Mouse (Mus musculus): ENCODE results near the gene Fbl.
"Not testable (repeated sequence)": the region's sequence is repeated elsewhere in the genome, so short reads cannot be mapped to it uniquely, and the experiment has no call there.

Fbl gene

DNA sequence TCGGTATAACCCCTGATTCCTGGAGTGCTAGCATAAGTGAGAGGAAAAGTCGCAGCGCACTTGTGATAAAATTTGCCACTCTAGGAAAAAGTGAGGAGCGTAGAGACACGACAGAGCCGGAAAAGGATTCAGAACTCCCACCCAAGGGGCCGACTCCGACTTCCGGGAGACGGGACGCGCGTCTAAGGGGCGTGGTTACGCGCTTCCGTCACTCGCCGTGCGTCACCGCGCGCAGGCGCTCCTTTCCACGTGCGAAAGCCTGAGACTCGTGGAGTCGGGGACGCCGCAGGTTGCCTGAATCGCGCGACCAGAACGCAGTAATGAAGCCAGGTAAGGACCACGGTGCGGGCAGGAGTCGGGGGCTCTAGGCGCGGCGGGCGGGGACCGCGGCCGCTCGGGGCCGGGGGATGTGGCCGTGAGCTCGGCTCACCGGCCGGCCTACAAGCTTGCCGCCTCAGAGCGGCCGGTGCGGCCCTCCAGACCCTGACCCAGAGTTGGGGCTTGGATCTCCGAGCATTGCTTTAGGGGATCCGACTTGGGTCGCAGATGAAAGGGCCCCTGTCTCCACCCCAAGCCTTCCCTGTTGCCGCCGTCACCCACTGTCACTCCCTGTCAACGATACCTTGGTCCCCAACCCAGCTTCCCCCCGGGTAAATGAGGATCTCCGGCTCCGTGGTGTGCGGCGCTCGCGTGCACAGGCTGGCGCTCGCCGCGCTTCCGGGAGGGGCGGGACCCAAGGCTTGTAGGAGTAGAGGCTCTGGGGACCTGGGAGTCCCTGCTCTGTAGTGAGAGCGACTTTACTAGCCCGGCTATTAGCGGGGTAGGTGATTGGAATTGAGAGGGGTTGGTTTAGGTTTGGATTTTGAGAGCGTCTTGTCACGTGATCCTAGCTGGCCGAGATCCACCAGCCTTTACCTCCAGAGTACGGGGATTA is at the start of gene Fbl:
TSS of gene Fbl (plus strand) at position 222 of the 934 bp plus-strand sequence.
- DNase-seq (ENCODE audit: extremely low spot score, low read depth, low spot score), result peak; percentile 81

DNA sequence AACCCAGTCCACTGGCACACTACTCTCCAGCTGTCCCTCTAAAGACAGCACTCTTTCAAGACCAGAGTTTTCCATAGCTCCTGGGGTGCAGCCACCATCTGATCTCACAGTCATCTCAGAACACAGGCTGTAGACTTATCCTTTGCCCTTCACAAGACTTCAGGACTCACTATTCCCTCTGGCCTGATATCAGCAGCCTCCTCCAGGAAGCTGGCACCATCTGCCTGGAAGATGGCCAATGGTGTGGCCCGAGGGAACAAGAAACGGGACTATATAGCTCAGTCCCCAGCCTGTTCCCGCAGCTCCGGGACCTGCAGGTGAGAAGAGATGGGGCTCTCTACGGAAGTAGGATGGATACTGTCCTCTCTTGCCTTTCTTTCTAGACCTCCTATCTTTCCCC is 40.3 kb upstream of the Fbl start, which contains the start of gene 9530053A07Rik:
TSS of gene 9530053A07Rik (plus strand) at position 301 of the 400 bp plus-strand sequence.
- no peak for DNase-seq (ENCODE audit: extremely low spot score, low read depth, low spot score)

DNA sequence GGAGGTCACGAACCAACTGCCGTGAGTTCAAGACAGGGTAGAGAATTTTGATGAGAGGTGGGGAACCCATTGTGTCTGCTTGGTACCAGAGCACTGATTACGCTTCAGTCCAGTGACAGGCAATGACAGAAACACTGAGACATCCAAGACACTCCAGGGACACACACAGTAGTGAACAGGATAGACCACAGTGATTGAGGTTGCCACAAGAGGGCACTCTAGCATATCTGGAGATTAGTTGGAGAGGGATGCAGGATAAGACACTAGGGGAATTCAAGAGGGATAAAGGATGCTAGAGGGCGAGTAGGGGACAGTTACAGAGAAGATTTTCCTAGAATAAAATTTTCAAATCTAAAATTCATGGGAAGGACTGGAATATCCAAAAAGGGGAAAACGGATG is 31.9 kb upstream of the Fbl start:
- no peak for DNase-seq (ENCODE audit: extremely low spot score, low read depth, low spot score)

DNA sequence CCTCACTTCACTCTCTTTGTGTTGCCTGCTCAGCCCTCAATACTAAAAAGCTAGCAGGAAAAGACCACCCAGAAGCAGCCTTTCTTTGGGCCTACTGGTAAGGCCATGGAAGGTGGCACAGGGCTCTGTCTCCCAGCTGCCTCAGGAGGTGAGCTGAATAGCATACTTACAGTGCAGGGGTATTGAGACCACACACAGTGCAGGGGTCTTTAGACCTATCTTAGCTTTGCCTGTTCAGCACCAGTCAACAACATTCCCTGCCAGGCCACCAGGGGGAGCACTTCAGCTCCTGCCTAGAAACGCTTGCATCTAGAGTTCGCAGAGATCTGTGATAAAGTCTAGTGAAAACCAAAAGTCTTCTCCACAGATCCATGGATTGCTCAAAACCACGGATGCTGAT is 21.2 kb upstream of the Fbl start:
- peak; percentile 64 for DNase-seq (ENCODE audit: extremely low spot score, low read depth, low spot score)

DNA sequence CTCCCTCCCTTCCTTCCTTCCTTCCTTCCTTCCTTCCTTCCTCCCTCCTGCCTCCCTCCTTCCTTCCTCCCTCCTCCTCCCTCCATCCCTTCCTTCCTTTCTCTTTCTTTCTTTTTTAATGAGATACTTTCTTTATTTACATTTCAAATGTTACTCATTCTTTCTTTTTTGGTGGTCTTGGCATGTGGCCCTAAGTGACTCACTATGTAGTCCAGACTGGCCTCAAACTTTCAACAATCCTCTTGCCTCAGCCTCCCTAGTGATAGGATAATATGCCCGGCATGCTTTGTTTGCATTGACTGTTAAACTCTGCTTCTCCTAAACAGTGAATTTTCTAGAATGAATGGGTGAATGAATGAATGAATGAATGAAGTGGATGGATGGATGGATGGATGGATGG is 19.7 kb upstream of the Fbl start:
- DNase-seq (ENCODE audit: extremely low spot score, low read depth, low spot score), result no peak

DNA sequence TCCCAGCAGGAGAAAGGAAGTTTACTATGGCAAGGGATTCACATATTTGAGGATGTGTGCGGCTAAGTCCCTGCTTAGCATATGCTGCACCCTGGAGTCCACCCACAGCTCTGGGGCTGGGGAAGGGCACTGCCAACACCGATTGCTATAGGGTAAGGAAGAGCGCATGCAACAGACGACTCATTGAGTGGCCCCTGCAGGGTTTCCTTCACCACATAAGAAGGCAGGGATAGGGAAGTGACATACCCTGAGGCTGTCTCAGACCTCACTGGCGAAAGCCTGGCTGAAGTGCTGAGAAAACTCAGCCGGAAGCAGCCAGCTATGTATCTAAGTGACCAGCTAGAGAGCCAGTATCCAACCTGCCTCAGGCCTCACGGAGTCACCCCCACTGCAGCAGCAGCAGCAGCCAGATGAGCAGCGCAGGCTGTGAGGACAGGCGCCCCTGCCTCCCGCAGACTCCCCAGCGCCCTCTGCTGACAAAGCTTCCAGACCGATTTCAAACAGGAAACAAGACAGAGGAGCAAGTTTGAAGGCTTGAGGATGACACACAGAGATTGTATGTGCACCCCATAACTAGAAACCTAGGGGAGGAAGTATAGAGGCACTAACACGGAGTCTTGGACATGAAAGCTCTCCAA is 17.8 kb upstream of the Fbl start:
- DNase-seq (ENCODE audit: extremely low spot score, low read depth, low spot score), result no peak

DNA sequence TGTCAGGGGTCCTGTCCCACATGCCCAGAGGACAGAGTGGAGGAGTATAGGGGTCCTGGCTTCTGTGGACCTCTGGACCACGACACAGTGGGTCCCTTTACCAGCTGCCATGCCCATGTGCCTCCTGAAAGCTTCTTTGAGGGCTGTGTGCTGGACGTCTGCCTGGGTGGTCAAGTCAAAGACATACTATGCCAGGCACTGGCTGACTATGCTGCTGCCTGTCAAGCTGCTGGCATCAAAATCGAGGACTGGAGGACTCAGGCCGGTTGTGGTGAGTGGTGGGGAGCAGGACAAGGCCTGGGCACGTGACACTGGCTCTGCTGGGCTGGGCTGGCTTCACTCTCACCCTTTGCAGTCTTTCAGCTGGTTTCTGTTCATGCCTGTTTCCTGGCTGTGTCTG is 15.9 kb upstream of the Fbl start:
- not testable (repeated sequence) for DNase-seq (ENCODE audit: extremely low spot score, low read depth, low spot score)

DNA sequence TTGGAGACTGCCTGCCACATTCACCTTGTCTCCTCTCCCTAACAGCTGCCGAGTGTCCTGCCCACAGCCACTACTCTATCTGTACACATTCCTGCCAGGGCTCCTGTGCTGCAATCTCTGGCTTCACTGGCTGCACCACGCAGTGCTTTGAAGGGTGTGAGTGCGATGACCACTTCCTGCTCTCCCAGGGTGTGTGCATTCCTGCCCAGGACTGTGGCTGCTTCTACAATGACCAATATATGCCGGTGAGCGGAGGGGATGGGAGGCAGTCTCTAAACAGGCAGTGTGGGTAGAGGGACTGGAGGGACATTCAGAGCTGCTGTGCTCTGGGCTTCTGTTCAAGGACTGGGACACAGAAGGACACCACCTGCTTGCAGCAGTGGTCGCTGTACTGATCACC is 10.2 kb upstream of the Fbl start:
- no peak for DNase-seq (ENCODE audit: extremely low spot score, low read depth, low spot score)

DNA sequence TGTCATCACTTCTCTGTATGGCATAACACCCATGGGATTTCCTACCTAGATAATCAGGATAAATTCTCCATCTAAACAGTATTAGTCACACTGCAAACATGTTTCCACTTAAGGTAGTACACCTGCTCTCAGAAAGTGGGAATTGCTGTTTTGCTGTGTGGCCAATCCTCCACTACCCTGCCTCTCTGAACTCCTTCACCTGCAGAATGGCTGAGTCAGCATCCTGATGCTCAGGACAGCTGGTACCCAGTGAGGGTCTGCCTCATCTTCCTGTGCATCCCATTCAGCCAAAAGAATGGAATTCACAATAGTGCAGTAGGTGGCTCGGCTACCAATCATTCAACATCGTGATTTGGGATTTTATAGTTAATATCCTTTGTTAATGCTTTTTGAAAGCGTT is 9.6 kb upstream of the Fbl start:
- no peak for DNase-seq (ENCODE audit: extremely low spot score, low read depth, low spot score)

DNA sequence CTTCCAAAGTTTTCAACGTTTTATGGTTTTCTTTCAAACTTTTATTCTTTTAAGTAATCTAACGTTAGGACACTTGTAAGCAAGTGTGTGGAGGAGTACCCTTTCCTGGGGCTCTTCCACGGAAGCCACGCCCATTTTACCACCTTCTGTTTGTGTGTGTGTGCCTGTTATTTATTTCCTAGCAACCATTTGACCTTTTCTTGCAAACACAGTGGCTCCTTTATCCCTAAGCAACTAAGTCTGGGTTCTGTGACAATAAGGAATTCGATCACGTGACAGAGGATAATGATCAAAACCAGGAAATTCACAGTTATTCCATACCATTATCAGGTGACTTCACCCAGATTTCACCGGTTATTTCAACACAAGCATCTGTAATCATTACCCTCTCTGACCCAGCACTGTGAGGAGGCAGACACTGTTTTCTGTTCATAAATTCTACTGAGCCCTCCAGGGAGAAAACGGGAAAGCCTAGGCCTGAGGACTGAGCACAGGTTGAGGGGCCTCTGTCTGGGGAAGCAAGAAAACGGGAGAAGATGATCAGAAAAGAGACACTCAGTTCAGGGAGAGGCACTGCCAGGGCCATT is 8.3 kb upstream of the Fbl start:
- no peak for DNase-seq (ENCODE audit: extremely low spot score, low read depth, low spot score)

DNA sequence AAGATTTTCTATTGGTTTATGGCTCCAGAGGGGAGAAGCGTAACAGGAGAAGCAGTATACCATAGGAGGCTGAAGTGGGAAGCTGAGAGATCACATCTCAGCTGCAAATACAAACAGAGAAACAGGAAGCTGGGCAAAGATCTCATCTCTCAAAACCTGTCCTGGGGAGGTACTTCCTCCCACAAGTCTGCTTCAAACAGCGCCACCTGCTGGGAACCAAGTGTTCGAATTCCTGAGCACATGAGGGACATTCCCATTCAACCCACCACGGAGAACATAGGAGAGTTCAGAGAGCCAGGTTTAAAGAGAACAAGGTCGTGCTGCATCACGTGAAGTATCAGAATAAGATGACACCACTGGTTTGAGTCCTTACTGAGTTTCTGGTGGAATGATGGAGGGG is 4.1 kb upstream of the Fbl start:
- no peak for DNase-seq (ENCODE audit: extremely low spot score, low read depth, low spot score)

DNA sequence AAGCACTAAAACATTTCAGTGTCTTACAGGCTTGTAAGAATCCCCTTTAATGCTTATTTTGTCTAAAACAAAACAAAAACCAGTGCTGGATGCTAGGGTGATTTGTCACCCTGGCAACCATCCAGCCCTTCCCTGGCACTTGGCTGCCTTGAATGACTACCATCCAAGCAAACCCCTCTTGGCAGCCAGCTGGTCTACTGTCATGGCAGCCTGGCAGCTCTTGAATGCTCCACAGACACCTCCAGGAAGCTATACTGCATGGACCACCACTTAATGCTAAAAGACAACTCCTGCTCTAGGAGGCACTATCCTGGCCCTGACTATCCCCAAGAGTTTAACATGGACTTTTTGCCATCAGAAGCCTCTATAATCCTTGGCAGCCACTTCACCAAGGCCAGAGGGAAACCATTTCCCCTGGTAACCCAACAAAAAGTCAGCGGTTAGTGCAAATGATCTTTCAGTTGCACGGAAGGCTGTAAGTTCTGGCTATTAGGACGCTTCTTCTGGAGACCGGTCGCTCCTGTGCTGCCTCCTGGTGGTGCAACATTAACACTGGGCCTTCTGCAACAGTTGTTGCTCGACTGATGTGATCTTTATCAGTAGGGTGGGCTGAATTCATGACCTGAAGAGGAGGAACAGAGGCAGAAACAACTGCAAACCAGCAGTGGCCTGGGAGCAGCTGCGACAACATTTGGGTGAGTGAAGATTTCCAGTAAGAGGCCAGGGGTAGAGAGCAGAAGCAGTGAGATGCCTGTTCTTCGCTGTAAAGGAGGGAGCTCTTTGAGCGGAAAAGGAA is 992 bp upstream of the Fbl start:
- peak; percentile 39 for DNase-seq (ENCODE audit: extremely low spot score, low read depth, low spot score)

DNA sequence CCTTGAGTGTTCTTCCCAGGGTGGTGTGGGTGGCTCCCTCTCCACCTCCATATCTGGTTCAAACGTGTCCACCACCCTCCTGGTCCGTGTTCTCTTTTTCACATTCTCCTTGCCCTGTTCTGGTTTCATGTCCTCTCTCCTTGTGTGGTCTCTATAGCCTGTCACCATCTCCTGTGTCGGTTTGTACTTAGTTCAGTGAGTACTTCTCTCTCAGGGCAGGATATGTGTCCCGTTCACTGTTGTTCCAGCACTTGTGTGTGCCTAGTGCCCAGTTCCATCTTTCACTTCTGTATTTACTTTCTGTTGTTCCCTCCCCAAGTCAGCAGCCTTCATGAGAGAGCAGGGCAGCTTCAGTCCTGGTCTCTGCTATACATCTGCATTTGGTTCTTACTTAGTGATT is 5.8 kb downstream of the Fbl start:
- no peak for DNase-seq (ENCODE audit: extremely low spot score, low read depth, low spot score)

DNA sequence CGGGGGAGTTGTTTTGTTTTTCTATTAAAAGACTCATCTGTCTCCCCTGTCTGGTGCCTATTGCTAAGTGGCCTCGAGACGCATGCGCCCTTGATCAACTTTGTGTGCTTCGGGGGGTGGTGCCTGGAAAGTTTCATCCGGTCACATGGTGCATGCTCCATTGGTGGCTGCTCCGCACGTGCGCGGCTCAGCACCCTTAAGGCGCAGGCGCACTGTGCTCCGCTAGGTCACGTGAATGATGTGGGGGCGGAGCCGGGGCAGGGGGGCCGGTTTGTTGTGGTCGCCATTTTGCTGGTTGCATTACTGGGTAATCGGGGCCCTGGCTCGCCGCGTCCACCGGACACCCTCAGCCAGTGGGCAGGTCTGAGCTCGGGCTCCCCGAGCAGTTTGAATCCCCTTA is 9.7 kb downstream of the Fbl start, which contains the start of gene Dyrk1b:
TSS of gene Dyrk1b (plus strand) at position 242 of the 400 bp plus-strand sequence.
- peak; percentile 93 for DNase-seq (ENCODE audit: extremely low spot score, low read depth, low spot score)

DNA sequence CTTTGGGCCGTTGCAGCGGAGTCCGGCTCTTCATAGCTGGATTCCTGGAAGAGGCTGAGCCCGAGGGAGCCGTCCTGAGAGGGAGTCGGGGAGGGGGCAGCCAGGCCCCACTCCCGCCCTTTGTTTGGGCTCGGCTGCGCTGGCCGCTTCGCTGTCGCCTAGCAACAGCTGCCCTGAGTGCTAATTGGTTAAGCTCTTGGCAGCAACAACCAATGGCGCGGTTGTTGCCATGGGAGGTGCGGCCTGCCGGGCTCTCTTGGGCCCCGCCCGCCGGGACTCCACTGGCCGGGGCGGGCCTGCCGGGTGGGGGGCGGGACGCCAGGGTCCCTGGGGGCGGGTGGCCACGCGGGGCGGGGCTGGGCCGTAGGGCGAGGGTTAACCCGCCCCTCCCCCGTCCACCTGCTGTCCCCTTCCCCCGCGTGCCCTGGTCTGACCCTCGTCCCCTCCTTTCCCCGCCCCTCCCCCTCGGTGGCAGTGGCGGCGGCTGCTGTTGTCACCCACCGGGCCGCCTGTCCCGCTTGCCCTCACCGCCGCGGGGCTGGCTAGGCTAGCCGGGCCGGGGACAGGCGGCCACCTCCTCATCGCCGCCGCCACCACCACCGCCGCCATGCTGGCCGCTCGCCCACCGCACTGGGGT is 10.3 kb downstream of the Fbl start:
- DNase-seq (ENCODE audit: extremely low spot score, low read depth, low spot score), result peak; percentile 74

DNA sequence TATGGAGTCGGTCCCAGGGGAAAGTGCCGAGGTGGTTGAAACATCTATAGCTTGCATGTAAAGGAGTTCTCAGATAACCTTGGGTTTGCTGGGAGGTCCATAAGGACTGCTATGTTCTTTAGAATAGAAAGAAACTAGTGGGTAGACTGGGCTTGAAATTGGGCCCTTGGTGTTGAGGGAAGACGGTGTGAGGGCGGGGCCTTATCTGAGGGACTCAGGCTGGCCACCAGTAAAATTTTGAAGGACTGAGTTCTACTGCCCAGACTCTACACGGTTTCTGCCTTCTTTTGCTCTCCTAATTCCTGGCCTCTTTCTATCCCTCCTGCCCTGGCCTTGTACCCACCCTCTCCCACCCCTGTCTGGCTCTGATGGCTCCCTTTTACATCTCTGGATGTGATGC is 11.4 kb downstream of the Fbl start:
- no peak for DNase-seq (ENCODE audit: extremely low spot score, low read depth, low spot score)

DNA sequence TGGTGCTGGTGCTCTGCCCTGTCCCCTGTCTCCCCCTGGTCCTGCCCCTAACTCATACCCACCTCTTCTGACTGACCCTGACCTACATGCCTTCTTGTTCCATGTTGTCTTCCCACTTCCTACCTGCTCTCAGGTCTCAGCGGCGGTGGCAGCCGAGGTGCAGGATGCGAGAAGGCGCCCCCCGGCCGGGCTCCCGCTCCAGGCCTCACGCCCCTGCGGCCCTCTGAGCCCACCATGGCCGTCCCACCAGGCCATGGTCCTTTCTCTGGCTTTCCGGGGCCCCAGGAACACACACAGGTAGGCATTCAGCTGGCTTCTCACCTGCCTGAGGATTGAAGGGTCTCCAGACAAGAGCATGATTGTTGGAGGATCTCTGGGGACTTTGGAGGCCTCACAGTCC is 11.9 kb downstream of the Fbl start:
- no peak for DNase-seq (ENCODE audit: extremely low spot score, low read depth, low spot score)

DNA sequence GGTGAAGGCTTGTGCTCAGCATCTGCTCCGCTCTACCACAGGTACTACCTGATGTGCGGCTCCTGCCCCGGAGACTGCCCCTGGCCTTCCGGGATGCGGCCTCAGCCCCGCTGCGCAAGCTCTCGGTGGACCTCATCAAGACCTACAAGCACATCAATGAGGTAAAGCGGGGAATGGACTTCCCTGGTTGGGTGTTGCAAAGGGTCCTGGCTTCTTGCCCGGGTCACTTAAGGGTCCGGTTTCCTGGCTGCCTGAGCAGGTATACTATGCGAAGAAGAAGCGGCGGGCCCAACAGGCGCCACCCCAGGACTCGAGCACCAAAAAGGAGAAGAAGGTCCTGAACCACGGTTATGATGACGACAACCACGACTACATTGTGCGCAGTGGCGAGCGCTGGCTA is 12.8 kb downstream of the Fbl start:
- DNase-seq (ENCODE audit: extremely low spot score, low read depth, low spot score), result no peak

DNA sequence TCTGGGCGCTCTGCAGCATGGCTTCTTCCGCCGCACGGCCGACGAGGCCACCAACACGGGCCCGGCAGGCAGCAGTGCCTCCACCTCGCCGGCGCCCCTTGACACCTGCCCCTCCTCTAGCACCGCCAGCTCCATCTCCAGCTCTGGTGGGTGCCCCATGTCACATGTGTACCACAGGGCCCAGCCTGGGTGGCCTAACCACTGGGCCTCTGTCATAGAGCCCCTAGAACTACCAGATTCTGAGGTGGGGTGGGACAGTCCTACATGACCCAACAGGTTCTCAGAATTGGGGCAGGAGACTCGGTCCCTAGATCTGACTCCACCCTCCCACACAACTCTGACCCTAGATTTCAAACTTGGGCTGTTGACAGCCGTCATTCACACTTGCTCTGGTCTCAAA is 16.4 kb downstream of the Fbl start:
- no peak for DNase-seq (ENCODE audit: extremely low spot score, low read depth, low spot score)

DNA sequence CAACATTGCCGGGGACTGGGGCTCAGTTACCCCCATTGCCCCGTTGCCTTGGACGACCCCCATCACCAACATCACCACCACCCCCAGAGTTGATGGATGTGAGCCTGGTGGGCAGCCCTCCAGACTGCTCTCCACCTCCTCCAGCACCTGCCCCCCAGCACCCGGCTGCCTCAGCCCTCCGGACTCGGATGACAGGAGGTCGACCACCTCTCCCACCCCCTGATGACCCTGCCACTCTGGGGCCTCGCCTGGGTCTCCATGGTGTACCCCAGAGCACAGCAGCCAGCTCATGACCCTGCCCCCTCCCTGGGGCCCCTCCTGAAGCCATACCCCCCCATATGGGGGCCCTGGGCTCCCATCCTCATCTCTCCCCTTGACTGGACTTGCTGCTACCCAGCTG is 17.1 kb downstream of the Fbl start:
- DNase-seq (ENCODE audit: extremely low spot score, low read depth, low spot score), result no peak

DNA sequence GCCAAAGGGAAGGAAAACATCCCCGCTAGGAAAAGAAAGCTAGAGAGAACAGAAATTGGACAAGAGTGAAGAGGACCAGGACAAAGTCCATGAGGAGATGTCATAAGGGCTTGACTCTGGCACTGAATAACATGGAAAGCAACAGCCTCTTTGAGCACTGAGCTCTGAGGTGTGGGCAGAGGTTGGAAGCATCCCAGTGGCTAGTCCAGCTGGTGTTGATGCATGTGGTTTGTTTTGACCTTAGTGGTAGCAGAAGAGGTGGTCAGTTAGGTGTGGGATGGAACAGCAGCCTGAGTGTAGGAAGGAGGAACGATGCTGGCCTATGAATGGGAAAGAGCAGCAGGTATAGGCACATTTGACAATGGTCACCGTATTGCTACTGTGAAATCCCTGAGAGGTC is 22.0 kb downstream of the Fbl start:
- no peak for DNase-seq (ENCODE audit: extremely low spot score, low read depth, low spot score)
